Mouse (Mus musculus) testis, postnatal 14 days (tissue): ENCODE results near the gene Mab21l3.
"Not testable (repeated sequence)": the region's sequence is repeated elsewhere in the genome, so short reads cannot be mapped to it uniquely, and the experiment has no call there.

Experiments
- DNase-seq: peaks from one replicate; pipeline ENCODE4 v3.0.0; 2021; ENCODE audit warnings: low spot score

Mab21l3 gene

GRCm38 (mm10) chr3:101839327-101839726, 9.4 kb downstream of the Mab21l3 start:
- no peak for DNase-seq

GRCm38 (mm10) chr3:101836971-101837370, 11.8 kb downstream of the Mab21l3 start:
- no peak for DNase-seq

GRCm38 (mm10) chr3:101836532-101836931, 12.2 kb downstream of the Mab21l3 start:
- no peak for DNase-seq

GRCm38 (mm10) chr3:101836045-101836444, 12.7 kb downstream of the Mab21l3 start:
- DNase-seq, result peak; percentile 82

GRCm38 (mm10) chr3:101831189-101831858, 17.4 kb downstream of the Mab21l3 start:
- DNase-seq, result no peak

- DNase-seq, result no peak
These were observed 18.7 kb downstream of the Mab21l3 start for GRCm38 (mm10) chr3:101829881-101830616.

- no peak for DNase-seq
These were observed 20.2 kb downstream of the Mab21l3 start for GRCm38 (mm10) chr3:101828595-101828994.

GRCm38 (mm10) chr3:101827220-101827715, 21.5 kb downstream of the Mab21l3 start:
- DNase-seq, result no peak

- DNase-seq, result no peak
These were observed 24.4 kb downstream of the Mab21l3 start for GRCm38 (mm10) chr3:101824338-101824737.

- no peak for DNase-seq
These were observed 26.7 kb downstream of the Mab21l3 start for GRCm38 (mm10) chr3:101822052-101822451.

- not testable (repeated sequence) for DNase-seq
These were observed 28.1 kb downstream of the Mab21l3 start for GRCm38 (mm10) chr3:101820708-101821107.

GRCm38 (mm10) chr3:101816006-101816405, 32.8 kb downstream of the Mab21l3 start:
- no peak for DNase-seq

GRCm38 (mm10) chr3:101814790-101815189, 34.0 kb downstream of the Mab21l3 start:
- DNase-seq, result no peak

- no peak for DNase-seq
These were observed 36.3 kb downstream of the Mab21l3 start for GRCm38 (mm10) chr3:101812341-101812962.

GRCm38 (mm10) chr3:101811931-101812330, 36.8 kb downstream of the Mab21l3 start:
- DNase-seq, result no peak

GRCm38 (mm10) chr3:101807646-101808045, 41.1 kb downstream of the Mab21l3 start:
- no peak for DNase-seq

GRCm38 (mm10) chr3:101806941-101807340, 41.8 kb downstream of the Mab21l3 start:
- DNase-seq, result no peak

GRCm38 (mm10) chr3:101806149-101806548, 42.6 kb downstream of the Mab21l3 start:
- DNase-seq, result peak; percentile 82

- DNase-seq, result no peak
These were observed 43.2 kb downstream of the Mab21l3 start for GRCm38 (mm10) chr3:101805562-101806004.

GRCm38 (mm10) chr3:101804971-101805561, 43.7 kb downstream of the Mab21l3 start:
- DNase-seq, result no peak

- DNase-seq, result no peak
These were observed 44.4 kb downstream of the Mab21l3 start for GRCm38 (mm10) chr3:101804331-101804730.

GRCm38 (mm10) chr3:101803764-101804163, 45.0 kb downstream of the Mab21l3 start:
- DNase-seq, result no peak
